Mouse (Mus musculus): ENCODE data around the gene Gm6793. TPM values are rescaled to one million over a fixed set of nuclear protein-coding genes. Genes with fewer than 3 reads are reported as not detected.
A peak's percentile ranks its signal among the peaks of the same experiment; 100 is the strongest.

The Gm6793 gene
- polyA plus RNA-seq, 1 experiment = not detected

GRCm38 (mm10) chr8:112037521-112037920, 22.7 kb upstream of the Gm6793 start:
- TF ChIP-seq POLR2A (IDR thresholded peaks at IDR 0.05; ENCODE audit: borderline replicate concordance, insufficient read depth, low read length) = no peak
- no peak for TF ChIP-seq CTCF (IDR thresholded peaks at IDR 0.05; ENCODE audit: borderline replicate concordance, insufficient read depth, low read depth, low read length)
- Histone ChIP-seq H3K27me3 (ENCODE audit: control insufficient read depth, insufficient read depth, low read length) (no peaks in the 10 kb centered on the region), H3K4me1 (ENCODE audit: control insufficient read depth, insufficient read depth, low read length) (no peaks in the 10 kb centered on the region), H3K27ac (ENCODE audit: insufficient read depth, low read length) (no peak overlapping the region), H3K4me3 (replicated peaks; ENCODE audit: insufficient read depth, low read depth, low read length) (no peak overlapping the region)
- 83% methylated on average over 18 of the region's 18 CpGs for WGBS
- no peak for DNase-seq

- H3K27me3 ChIP-seq (ENCODE audit: control insufficient read depth, insufficient read depth, low read length) = no peaks in the 10 kb centered on the region
- no peaks in the 10 kb centered on the region for H3K4me1 ChIP-seq (ENCODE audit: control insufficient read depth, insufficient read depth, low read length)
- H3K27ac ChIP-seq (ENCODE audit: insufficient read depth, low read length) = no peak overlapping the region
- TF ChIP-seq POLR2A (IDR thresholded peaks at IDR 0.05; ENCODE audit: borderline replicate concordance, insufficient read depth, low read length) (no peak), CTCF (IDR thresholded peaks at IDR 0.05; ENCODE audit: borderline replicate concordance, insufficient read depth, low read depth, low read length) (peak; percentile 72)
- H3K4me3 ChIP-seq (replicated peaks; ENCODE audit: insufficient read depth, low read depth, low read length) = no peak overlapping the region
- WGBS = 14% methylated on average over 8 of the region's 8 CpGs
- peak; percentile 26 to 30 for DNase-seq
Observed at GRCm38 (mm10) chr8:112034603-112035002, 19.8 kb upstream of the Gm6793 start.

GRCm38 (mm10) chr8:112033071-112033470, 18.2 kb upstream of the Gm6793 start:
- Histone ChIP-seq H3K27ac (ENCODE audit: insufficient read depth, low read length) (no peak overlapping the region), H3K4me3 (replicated peaks; ENCODE audit: insufficient read depth, low read depth, low read length) (no peak overlapping the region), H3K27me3 (ENCODE audit: control insufficient read depth, insufficient read depth, low read length) (no peaks in the 10 kb centered on the region), H3K4me1 (ENCODE audit: control insufficient read depth, insufficient read depth, low read length) (no peaks in the 10 kb centered on the region)
- no peak for DNase-seq
- WGBS = 56% methylated on average over 7 of the region's 7 CpGs
- TF ChIP-seq POLR2A (IDR thresholded peaks at IDR 0.05; ENCODE audit: borderline replicate concordance, insufficient read depth, low read length) (no peak), CTCF (IDR thresholded peaks at IDR 0.05; ENCODE audit: borderline replicate concordance, insufficient read depth, low read depth, low read length) (no peak)

GRCm38 (mm10) chr8:112030663-112031062, 15.8 kb upstream of the Gm6793 start:
- Histone ChIP-seq H3K4me1 (ENCODE audit: control insufficient read depth, insufficient read depth, low read length) (no peaks in the 10 kb centered on the region), H3K27me3 (ENCODE audit: control insufficient read depth, insufficient read depth, low read length) (no peaks in the 10 kb centered on the region), H3K27ac (ENCODE audit: insufficient read depth, low read length) (no peak overlapping the region), H3K4me3 (replicated peaks; ENCODE audit: insufficient read depth, low read depth, low read length) (no peak overlapping the region)
- WGBS = 56% methylated on average over 6 of the region's 6 CpGs
- no peak for DNase-seq
- no peak for TF ChIP-seq POLR2A (IDR thresholded peaks at IDR 0.05; ENCODE audit: borderline replicate concordance, insufficient read depth, low read length)
- TF ChIP-seq CTCF (IDR thresholded peaks at IDR 0.05; ENCODE audit: borderline replicate concordance, insufficient read depth, low read depth, low read length) = no peak

- TF ChIP-seq POLR2A (IDR thresholded peaks at IDR 0.05; ENCODE audit: borderline replicate concordance, insufficient read depth, low read length) (no peak), CTCF (IDR thresholded peaks at IDR 0.05; ENCODE audit: borderline replicate concordance, insufficient read depth, low read depth, low read length) (no peak)
- H3K4me1 ChIP-seq (ENCODE audit: control insufficient read depth, insufficient read depth, low read length) = no peaks in the 10 kb centered on the region
- no peak for DNase-seq
- H3K27me3 ChIP-seq (ENCODE audit: control insufficient read depth, insufficient read depth, low read length) = no peaks in the 10 kb centered on the region
- no peak overlapping the region for H3K27ac ChIP-seq (ENCODE audit: insufficient read depth, low read length)
- WGBS = 87% methylated on average over 7 of the region's 7 CpGs
- H3K4me3 ChIP-seq (replicated peaks; ENCODE audit: insufficient read depth, low read depth, low read length) = no peak overlapping the region
Observed at GRCm38 (mm10) chr8:112029455-112029854, 14.6 kb upstream of the Gm6793 start.

- Histone ChIP-seq H3K27ac (ENCODE audit: insufficient read depth, low read length) (peak overlapping the region; percentile 26), H3K4me1 (ENCODE audit: control insufficient read depth, insufficient read depth, low read length) (no peaks in the 10 kb centered on the region; the same call in 1 of the 2 replicates), H3K27me3 (ENCODE audit: control insufficient read depth, insufficient read depth, low read length) (no peaks in the 10 kb centered on the region), H3K4me3 (replicated peaks; ENCODE audit: insufficient read depth, low read depth, low read length) (peak overlapping the region; percentile 80)
- TF ChIP-seq CTCF (IDR thresholded peaks at IDR 0.05; ENCODE audit: borderline replicate concordance, insufficient read depth, low read depth, low read length) = no peak
- under 1% methylated on average over 40 of the region's 40 CpGs for WGBS
- peak in 1 of 2 experiments; percentile 49 for DNase-seq
Observed at GRCm38 (mm10) chr8:112011816-112012242, 3.0 kb downstream of the Gm6793 start.

- H3K4me1 ChIP-seq (ENCODE audit: control insufficient read depth, insufficient read depth, low read length) = no peaks in the 10 kb centered on the region; the same call in 1 of the 2 replicates
- peak within 1 kb of the TSS; percentile 80 for H3K4me3 ChIP-seq (replicated peaks; ENCODE audit: insufficient read depth, low read depth, low read length)
- WGBS = under 1% methylated on average over 61 of the region's 61 CpGs
- peak within 1 kb of the TSS; percentile 26 for H3K27ac ChIP-seq (ENCODE audit: insufficient read depth, low read length)
- TF ChIP-seq POLR2A (IDR thresholded peaks at IDR 0.05; ENCODE audit: borderline replicate concordance, insufficient read depth, low read length) (peak; percentile 99), CTCF (IDR thresholded peaks at IDR 0.05; ENCODE audit: borderline replicate concordance, insufficient read depth, low read depth, low read length) (no peak)
- H3K27me3 ChIP-seq (ENCODE audit: control insufficient read depth, insufficient read depth, low read length) = no peaks in the 10 kb centered on the region
- DNase-seq = peak; percentile 93 to 94
Observed at GRCm38 (mm10) chr8:112010997-112011815, 3.6 kb downstream of the Gm6793 start, which contains the start of the genes Kars and Terf2ip. Kars (minus strand) TSS chr8:112011323. Terf2ip (plus strand) TSS chr8:112011398.

GRCm38 (mm10) chr8:112009558-112009957, 5.3 kb downstream of the Gm6793 start:
- Histone ChIP-seq H3K4me3 (replicated peaks; ENCODE audit: insufficient read depth, low read depth, low read length) (no peak overlapping the region), H3K4me1 (ENCODE audit: control insufficient read depth, insufficient read depth, low read length) (no peaks in the 10 kb centered on the region; the same call in 1 of the 2 replicates), H3K27me3 (ENCODE audit: control insufficient read depth, insufficient read depth, low read length) (no peaks in the 10 kb centered on the region), H3K27ac (ENCODE audit: insufficient read depth, low read length) (no peak overlapping the region)
- 94% methylated on average over 7 of the region's 7 CpGs for WGBS
- TF ChIP-seq CTCF (IDR thresholded peaks at IDR 0.05; ENCODE audit: borderline replicate concordance, insufficient read depth, low read depth, low read length) (no peak), POLR2A (IDR thresholded peaks at IDR 0.05; ENCODE audit: borderline replicate concordance, insufficient read depth, low read length) (no peak)
- no peak for DNase-seq
